Mouse (Mus musculus) frontal cortex, adult (tissue): ENCODE data around the gene Pmf1.
"Not testable (repeated sequence)": the region's sequence is repeated elsewhere in the genome, so short reads cannot be mapped to it uniquely, and the experiment has no call there.

Experiments used
- ATAC-seq: cut with Nextera tagmentation; 2 replicates; pipeline ENCODE4 v1.9.2; 2017; ENCODE audit warnings: mild to moderate bottlenecking, moderate library complexity, mixed read lengths; ENCODE audit not compliant: low TSS enrichment

Pmf1 gene

DNA sequence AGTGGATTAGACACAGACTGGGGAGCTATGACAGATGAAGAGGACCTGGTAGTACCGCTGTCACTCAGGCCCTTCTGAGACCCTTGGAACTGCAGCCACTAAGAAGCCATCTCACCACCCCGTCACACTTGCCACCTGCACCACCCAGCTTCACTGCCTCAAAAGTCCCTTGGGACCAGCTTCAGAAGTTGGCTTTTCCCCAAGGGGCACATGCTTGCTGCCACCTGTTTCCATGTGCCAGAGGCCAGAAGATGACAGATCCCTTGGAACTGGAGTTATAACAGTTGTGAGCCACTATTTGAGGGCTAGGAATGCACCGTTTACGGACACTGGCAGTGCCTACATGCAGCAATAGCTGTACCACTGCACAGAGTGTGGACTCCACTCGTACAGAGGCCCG lies 14.8 kb downstream of the Pmf1 start:
- no peak for ATAC-seq

DNA sequence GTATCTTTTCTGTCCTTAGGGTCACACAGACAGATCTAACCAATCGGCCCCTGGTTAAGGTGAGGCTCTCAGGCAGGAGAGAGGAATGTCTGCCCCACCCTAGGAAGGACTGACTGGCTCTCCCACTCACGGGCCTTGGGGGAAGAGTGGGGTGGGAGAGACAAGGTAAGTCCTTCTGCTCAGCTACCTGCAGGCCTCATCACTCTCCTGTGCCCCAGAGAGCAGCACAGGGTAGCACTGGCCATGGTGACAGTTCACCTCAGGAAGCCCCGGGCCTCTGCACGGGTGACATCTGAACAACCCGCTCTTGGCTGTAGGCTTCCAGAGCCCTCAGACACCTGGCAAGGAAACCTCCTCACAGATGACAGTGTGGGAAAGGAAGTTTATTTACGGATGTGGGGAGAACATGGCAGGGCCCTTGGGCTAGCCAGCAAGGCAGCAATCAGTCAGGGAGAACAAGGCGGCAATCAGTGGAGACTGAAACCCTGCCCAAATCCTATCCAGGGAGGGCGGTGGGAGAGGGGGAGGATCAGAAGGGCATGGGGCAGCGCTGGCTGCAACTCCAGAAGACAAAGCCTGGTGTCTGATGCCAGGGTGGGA lies 16.3 kb downstream of the Pmf1 start:
- ATAC-seq = peak; percentile 13; the same call in 1 of the 2 replicates

DNA sequence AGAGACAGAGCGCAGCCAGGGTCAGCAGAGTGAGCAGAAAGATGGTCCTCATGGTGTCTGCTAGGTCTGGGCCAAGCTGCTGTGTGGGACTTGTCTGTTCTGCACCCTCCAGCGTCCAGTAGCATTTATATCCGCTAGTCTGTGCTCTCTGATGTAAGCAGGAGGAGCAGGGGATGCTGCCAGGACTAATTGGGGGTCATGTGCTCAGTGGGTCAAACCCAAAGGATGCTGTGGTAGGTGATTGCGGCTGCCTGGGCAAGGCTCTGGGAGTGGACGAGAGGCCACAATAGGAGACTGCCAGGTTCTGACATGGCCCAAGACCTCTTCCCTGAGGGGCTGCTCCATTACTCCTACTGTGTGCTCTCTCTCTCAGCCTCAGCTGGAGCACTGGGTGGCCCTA lies 25.8 kb downstream of the Pmf1 start, which contains the start of gene Bglap:
Bglap (minus strand) TSS at position 101 of the 400 bp plus-strand sequence.
- no peak for ATAC-seq

DNA sequence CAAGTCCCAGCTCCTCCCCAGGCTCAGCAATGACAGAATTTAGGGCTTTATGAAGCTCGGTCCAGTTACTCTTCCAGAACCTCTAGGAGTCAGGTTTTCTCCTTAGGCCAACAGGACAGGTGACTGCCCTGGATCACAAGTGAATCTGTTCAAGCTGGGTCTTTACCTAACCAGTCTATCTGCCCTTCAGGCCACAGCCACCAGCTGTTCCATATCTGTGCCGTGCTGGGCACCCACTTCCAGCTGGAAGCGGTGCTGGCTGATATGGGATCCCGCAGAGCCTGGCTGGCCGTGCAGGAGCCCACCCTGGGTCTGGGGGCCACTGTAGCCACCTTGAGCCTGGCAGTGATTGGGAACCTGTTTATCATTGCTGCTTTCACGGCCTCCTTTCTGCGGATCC lies 27.7 kb downstream of the Pmf1 start:
- ATAC-seq = not testable (repeated sequence)

DNA sequence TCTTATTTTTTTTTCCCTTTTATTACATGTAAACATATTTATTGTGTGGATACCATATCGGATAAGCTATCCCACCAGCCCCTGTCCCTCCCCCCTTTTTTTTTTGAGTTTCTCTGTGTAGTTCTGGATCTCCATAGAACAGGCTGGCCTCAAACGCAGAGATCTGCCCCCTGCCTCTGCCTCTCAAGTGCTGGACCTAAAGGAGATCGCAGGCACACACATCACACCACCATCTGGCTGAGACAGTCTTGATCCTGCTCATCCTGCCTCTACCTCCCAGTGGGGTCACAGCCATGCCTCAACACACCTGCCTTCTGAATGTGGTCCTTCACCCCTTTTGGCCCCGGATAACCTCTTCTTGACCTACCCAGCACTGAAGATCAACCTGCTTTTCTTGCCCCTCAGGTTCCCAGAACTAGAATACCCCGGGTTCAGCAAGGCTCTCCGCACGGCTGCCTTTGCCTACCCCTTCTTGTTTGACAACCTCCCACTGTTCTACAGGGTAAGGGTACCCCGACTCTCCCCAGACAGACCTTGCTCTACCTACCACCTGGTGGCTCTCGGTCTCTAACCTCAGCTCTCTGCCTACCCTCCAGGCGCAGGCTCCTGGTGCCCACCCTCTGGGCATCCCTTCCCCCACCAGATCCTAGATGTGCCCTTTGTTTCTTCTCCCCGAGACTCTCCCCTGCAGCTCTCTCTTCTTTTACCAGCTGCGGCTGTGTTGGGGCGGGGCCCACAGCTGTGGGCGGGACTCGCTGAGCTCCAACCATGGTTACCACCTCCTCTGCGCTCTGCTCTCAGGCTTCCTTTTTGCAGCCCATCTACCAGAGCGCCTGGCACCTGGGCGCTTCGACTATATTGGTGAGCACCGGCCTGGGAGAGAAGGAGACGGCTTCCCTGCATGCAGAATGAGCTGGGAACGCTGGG lies 28.5 kb downstream of the Pmf1 start:
- peak; percentile 90 for ATAC-seq

DNA sequence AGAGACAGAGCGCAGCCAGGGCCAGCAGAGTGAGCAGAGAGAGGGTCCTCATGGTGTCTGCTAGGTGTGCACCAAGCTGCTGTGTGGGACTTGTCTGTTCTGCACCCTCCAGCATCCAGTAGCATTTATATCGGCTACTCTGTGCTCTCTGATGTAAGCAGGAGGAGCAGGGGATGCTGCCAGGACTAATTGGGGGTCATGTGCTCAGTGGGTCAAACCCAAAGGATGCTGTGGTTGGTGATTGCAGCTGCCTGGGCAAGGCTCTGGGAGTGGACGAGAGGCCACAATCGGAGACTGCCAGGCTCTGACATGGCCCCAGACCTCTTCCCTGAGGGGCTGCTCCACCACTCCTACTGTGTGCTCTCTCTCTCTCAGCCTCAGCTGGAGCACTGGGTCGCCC lies 31.5 kb downstream of the Pmf1 start, which contains the start of gene Bglap2:
Bglap2 (minus strand) TSS at position 101 of the 400 bp plus-strand sequence.
- ATAC-seq = not testable (repeated sequence)

DNA sequence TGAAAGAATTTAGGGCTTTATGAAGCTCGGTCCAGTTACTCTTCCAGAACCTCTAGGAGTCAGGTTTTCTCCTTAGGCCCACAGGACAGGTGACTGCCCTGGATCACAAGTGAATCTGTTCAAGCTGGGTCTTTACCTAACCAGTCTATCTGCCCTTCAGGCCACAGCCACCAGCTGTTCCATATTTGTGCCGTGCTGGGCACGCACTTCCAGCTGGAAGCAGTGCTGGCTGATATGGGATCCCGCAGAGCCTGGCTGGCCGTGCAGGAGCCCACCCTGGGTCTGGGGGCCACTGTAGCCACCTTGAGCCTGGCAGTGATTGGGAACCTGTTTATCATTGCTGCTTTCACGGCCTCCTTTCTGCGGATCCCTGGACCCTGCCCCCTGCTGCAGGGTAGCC lies 33.5 kb downstream of the Pmf1 start:
- ATAC-seq = not testable (repeated sequence)

DNA sequence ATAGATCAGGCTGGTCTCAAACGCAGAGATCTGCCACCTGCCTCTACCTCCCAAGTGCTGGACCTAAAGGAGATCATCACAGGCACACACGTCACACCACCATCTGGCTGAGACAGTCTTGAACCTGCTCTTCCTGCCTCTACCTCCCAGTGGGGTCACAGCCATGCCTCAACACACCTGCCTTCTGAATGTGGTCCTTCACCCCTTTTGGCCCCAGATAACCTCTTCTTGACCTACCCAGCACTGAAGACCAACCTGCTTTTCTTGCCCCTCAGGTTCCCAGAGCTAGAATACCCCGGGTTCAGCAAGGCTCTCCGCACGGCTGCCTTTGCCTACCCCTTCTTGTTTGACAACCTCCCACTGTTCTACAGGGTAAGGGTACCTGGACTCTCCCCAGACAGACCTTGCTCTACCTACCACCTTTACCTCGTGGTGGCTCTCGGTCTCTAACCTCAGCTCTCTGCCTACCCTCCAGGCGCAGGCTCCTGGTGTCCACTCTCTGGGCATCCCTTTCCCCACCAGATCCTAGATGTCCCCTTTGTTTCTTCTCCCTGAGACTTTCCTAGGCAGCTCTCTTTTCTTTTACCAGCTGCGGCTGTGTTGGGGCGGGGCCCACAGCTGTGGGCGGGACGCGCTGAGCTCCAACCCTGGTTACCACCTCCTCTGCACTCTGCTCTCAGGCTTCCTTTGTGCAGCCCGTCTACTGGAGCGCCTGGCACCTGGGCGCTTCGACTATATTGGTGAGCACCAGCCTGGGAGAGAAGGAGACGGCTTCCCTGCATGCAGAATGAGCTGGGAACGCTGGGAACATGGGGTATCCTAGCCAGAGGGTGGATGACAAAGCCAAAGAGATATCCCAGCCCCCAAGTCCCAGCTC lies 34.1 kb downstream of the Pmf1 start:
- peak; percentile 81 for ATAC-seq

DNA sequence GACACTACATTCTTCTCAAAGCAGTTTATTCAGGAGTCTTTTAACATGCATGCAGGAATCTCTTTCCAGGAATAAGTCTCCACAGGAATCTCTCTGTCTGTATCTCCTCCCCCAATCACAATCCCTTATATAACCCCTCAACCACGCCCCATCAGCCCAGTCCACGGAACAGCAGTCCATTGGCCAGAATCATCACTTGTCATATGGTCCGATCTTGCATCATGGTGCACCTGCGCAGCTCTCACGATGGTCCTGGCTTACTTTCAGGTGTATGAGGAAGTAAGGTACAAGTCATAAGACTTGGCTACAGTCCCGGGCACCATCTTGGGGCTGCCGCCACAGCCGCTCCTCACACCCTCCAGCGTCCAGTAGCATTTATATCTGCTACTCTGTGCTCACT lies 37.5 kb downstream of the Pmf1 start, which contains the start of gene Bglap3:
Bglap3 (minus strand) TSS at position 101 of the 400 bp plus-strand sequence.
- not testable (repeated sequence) for ATAC-seq

DNA sequence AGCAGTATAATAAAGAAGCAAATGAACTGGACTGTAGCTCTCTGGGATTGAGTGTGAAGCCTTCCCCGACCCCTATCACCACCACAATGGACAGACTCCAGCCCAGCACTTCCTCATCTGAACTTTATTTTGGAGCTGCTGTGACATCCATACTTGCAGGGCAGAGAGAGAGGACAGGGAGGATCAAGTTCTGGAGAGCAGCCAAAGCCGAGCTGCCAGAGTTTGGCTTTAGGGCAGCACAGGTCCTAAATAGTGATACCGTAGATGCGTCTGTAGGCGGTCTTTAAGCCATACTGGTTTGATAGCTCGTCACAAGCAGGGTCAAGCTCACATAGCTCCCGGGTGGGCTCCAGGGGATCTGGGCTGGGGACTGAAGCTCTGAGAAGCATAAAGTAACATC lies 41.6 kb downstream of the Pmf1 start:
- ATAC-seq = not testable (repeated sequence)

DNA sequence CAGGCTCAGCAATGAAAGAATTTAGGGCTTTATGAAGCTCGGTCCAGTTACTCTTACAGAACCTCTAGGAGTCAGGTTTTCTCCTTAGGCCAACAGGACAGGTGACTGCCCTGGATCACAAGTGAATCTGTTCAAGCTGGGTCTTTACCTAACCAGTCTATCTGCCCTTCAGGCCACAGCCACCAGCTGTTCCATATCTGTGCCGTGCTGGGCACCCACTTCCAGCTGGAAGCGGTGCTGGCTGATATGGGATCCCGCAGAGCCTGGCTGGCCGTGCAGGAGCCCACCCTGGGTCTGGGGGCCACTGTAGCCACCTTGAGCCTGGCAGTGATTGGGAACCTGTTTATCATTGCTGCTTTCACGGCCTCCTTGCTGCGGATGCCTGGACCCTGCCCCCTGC lies 42.6 kb downstream of the Pmf1 start:
- not testable (repeated sequence) for ATAC-seq

DNA sequence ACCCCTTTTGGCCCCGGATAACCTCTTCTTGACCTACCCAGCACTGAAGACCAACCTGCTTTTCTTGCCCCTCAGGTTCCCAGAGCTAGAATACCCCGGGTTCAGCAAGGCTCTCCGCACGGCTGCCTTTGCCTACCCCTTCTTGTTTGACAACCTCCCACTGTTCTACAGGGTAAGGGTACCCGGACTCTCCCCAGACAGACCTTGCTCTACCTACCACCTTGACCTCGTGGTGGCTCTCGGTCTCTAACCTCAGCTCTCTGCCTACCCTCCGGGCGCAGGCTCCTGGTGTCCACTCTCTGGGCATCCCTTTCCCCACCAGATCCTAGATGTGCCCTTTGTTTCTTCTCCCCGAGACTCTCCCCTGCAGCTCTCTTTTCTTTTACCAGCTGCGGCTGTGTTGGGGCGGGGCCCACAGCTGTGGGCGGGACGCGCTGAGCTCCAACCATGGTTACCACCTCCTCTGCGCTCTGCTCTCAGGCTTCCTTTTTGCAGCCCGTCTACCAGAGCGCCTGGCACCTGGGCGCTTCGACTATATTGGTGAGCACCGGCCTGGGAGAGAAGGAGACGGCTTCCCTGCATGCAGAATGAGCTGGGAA lies 43.2 kb downstream of the Pmf1 start:
- ATAC-seq = peak; percentile 76

DNA sequence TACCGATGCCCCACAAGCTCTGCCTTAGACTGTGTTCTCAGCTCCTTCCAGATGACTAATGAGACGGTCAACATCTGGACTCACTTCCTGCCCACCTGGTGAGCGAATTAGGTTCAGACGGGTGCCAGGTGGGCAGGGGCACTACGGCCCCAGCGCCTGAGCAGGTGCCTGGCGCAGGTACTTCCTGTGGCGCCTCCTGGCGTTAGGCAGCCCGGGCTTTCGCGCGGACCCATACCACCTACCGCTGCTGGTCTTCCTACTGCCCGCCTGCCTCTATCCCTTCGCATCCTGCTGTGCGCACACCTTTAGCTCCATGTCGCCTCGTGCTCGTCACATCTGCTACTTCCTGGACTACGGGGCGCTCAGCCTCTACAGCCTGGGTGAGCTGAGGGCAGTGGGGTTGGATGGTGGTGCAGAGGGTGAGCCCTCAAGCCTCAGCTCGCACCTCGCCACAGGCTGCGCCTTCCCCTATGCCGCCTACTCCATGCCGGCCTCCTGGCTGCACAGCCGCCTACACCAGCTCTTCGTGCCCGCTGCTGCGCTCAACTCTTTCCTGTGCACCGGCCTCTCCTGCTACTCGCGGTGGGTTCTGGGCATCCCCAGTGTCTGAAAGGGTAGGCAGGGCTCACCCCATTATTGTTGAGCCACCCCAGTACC lies 44.3 kb downstream of the Pmf1 start:
- ATAC-seq = peak; percentile 29; the same call in 1 of the 2 replicates

DNA sequence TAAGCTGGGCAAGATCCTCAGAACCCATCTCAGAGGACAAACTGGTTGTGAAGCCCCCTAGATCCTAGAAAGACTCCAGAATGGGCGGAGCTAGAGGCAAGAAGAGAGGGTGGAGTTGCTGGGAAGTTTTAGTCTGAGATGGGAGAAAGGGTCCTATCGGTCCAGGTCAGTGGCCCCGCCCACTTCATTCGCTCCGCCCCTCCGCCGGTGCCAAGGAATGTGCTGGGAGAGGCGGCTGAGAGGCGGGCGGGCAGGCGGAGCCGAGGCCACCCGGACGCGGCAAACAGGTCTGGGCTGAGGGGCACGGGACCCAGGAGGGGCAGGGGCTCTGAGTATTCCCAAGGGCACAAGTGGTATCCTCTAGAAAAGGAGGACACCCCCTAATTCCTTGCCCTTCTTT lies 45.8 kb downstream of the Pmf1 start, which contains the start of gene Paqr6:
Paqr6 (plus strand) TSS at position 248 of the 400 bp plus-strand sequence.
- ATAC-seq = no peak

DNA sequence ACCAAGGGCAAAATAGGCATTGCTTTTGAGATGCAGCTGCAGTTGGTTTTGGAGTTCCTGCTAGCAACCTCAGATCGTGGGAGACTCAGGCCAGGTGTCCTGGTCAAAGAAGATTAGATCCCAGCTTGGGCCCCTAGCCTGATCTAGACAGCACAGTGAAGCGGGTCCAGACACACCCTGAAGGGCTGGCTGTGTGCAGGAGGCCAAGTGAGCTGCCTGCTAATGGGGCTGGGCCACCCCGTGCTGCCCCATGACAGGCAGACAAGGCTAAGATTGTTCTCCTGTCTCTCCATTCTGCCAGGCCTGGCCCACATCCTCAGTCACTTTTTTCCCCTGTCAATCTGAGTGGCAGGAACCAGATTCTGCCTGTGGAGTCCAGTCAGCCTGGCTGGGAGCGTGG lies 46.4 kb downstream of the Pmf1 start:
- peak; percentile 32 for ATAC-seq

DNA sequence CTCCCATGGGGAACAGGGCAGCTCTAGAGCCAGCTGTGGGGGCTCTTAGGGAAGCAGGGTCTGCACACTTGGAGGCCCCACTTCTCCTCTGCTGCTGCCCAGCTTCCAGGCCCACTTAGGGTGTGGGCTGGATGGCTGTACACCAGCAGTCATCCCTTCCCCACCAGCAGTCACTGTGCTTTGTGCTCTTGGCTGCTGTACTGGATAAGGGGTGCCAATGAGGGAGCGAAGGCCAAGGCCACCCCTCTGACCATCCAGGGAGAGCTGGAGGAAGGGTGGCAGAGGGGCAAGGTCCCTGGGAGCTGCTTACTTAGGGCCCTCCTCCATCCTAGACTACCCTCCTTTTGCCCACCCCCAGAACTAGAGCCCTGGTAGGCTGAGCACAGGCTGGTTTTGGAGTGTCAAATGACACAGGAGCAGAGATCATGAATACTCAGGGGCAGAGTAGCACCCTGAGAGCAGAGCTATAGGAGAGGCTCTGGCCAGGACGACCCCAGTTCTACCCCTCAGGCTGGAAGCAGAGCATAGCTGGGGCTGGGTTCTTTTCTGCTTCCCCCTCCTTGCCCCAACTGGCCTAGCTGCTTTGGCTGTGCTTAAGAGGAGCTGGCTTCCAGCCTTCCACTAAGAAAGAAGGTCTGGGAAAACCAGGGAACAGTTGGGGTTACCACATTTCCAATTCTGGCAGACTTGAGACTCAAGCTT lies 48.4 kb downstream of the Pmf1 start:
- no peak for ATAC-seq

DNA sequence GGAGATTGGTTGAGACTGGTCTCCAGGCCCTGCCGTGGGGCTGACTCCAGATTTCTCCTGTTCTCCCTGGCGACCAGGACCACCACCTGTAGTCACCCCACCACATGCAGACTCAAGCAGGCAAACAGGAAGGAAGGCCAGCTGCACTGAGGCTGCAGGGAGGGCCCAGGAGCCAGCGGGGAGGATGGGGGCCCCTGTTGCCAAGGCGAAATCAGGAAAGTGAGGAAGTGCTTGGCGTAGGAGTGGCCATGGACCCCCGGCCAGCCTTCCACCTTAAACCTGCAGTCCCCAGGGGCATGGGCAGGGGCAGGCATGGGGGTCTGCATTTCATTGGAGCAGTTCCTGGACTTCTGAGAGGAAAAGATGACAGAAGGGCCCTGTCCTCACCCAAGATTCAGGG lies 49.0 kb downstream of the Pmf1 start:
- ATAC-seq = no peak

DNA sequence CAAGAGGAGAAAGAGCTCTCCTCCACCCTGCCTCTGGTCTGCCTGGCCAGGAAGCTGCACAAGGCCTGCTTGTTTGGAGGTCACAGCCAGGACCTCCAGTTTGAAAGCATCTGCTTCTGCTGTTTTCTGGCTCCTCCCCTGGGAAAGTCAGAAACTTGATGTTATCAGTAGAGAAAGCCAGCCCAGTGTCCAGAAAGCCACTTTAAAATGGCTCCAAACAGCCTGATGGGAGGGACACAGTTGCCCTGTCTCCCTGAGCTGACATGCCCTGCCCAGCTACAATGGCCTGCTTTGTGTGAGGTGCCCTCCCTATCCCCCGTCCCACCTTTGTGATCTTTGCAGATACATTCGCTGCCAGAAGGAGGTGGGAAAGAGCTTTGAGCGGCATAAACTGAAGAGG lies 50.1 kb downstream of the Pmf1 start:
- ATAC-seq = no peak

DNA sequence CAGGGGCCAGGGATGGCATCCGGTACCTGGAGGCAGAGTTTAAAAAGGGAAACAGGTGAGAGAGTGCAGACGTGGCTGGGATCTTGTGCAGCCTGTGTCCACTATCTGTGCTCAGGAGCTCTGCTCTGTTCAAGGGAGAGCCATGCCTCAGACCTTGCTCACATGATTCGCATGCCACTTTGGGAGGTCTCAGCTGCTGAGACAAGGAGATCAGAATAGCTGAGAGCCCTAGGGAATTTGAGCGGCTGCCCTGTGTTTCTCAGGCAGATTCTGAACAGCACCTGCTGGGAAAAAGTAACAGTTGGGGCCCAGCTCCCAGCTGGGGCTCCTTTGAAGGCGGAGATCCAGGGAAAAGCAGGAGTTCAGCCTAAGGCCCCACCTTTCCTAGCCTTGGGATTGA lies 50.5 kb downstream of the Pmf1 start:
- no peak for ATAC-seq
